Mouse (Mus musculus): ENCODE data around the gene Fam187a.
A peak's percentile ranks its signal among the peaks of the same experiment; 100 is the strongest.

Fam187a gene

GRCm38 (mm10) chr11:102884616-102885219, at the start of gene Fam187a:
Gene Fam187a, plus strand, starts transcription at chr11:102885169.
- DNase-seq (ENCODE audit: low read depth, low spot score) = no peak

- no peak for DNase-seq (ENCODE audit: low read depth, low spot score)
Observed at GRCm38 (mm10) chr11:102835549-102835948, 49.4 kb upstream of the Fam187a start, which contains the start of gene Higd1b. Gene Higd1b, plus strand, starts transcription at chr11:102835849.

- DNase-seq (ENCODE audit: low read depth, low spot score) = no peak
Observed at GRCm38 (mm10) chr11:102836146-102836545, 48.8 kb upstream of the Fam187a start.

DNA sequence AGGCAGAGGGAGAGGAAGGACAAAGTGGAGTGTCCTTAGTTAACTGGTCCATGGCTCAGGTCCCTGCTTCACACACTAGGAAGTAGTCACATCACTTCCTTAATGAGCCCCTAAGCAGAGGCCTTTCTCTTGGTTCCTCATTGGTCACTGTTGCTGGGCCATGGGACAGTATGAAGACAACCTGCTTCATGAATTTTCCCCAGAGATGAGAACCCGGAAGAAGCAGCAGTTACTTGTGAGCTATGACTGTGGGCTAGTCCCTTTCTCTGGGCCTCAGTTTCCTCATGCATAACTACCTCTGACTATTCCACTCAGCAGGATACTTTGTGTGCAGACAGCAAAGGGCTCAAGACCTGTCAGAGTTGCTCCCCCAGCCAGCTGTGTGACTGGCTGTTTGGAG, 47.6 kb upstream of the Fam187a start:
- DNase-seq (ENCODE audit: low read depth, low spot score) = no peak

DNA sequence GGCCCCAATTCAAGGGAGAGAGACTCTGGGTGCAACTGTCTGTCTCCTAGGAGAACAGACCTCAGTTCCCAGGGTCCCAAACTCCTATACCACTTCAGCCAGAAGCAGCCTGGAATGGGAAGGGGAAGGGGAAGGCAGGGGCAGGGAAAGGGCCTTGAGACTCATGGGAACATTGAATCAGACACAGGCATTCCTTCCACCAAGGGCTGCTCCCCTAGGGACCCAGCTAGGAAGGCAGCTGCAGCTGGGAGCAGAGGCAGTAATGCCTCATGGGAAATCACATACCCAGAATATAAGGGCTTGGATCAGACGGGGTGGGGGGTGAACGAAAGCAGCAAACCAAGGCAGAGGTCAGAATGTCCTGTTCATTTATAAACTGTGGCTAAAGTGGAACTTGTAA, 46.8 kb upstream of the Fam187a start:
- DNase-seq (ENCODE audit: low read depth, low spot score) = no peak

DNA sequence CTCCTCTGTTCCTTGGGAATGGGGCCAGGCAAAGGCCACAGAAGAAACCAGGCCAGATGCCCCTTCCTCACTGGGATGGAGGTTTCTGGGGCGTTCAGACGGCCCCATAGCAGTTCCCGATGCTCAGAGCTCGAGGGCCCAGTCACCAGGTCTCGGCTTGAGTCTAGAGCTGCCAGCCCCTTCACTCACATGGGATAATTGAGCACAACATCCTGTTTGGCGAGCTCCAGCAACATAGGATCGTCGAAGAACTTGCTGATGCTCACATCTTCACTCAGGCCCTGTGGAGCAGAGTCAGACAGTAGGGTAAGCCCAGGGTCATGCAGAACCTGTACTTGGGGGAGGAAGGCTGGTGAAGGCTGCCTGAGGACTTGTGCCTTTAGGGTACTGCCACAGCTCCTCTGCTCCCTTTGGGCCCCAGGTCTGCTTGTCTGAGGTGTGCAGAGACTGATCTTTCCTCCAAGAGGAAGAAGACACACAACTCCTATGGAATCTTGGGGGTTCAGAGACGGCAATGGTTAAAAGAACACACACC, 46.3 kb upstream of the Fam187a start:
- no peak for DNase-seq (ENCODE audit: low read depth, low spot score)

DNA sequence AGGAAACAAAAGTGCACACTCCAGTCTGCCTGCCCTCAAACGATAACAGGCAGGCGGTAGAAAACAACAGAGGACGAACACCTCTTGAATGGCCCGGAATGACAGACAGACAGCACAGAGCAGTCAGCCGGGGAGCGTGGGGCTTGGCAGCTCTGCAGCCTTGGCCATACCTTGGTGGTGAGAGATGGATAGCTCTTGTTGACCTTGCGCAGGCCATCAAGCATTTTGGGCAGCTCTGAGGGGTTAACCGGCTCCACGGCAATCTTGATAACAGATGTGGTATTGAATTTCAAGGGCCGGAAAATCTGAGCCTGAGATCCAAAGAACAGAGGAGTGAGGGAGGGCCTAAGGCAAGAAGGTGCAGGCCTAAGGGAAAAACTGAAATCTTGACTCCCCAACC, 39.0 kb upstream of the Fam187a start:
- DNase-seq (ENCODE audit: low read depth, low spot score) = no peak

GRCm38 (mm10) chr11:102851883-102852282, 33.1 kb upstream of the Fam187a start:
- DNase-seq (ENCODE audit: low read depth, low spot score) = peak; percentile 49

DNA sequence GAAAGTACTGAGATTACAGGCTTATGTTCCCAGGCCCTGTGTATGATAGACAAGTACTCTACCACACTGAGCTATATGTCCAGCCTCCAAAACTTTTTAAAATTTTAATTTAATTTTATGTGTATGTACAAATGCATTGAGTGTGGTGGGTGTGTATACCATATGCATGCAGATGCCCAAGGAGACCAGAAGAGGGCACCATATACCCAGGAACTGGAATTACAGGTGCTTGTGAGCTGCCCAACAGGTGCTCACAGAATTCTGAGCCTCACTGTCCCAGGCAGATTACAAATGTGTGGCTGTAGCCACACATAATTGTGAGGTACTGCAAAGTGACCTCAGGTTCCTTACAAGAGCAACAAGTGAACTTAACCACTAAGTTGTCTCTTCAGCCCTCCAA, 31.2 kb upstream of the Fam187a start:
- DNase-seq (ENCODE audit: low read depth, low spot score) = peak; percentile 10

DNA sequence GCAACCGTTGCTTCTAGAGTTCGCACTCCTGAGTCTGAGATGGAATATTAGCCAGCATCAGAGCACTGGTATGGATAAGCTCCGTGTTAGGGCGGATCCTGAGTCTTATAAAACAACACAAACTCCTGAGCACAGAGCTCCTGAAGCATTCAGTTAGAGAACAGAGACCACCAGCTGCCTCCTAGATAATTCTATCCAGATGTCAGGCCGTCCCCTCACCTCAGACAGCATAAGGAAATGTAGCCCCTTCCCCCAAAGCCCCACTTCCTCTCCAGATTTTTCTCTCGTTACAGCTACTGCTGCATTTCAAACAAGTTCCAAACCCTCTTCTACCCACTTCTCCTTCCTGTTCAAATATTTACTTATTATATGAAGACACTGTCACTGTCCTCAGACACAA, 29.0 kb upstream of the Fam187a start:
- DNase-seq (ENCODE audit: low read depth, low spot score) = no peak

DNA sequence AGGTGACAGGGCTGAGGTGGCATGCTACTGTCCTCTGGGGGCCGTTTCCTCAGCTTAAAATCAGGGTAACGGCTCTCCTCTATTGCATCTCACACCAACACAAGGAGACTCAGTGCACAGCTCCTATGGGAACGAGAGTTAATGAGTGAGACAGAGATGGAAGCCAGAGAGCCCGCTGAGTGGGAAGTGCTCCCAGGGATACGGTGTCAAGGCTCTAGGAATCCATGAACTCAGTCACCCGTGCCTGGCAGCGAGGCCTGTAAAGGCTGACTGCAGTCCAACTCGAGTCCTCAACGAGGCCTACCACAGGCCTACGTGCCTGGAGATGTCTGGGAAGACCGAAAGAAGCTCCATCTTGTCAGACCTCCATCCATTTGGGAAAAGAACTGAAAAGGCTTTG, 26.0 kb upstream of the Fam187a start:
- no peak for DNase-seq (ENCODE audit: low read depth, low spot score)

GRCm38 (mm10) chr11:102859933-102860332, 25.0 kb upstream of the Fam187a start:
- DNase-seq (ENCODE audit: low read depth, low spot score) = no peak

DNA sequence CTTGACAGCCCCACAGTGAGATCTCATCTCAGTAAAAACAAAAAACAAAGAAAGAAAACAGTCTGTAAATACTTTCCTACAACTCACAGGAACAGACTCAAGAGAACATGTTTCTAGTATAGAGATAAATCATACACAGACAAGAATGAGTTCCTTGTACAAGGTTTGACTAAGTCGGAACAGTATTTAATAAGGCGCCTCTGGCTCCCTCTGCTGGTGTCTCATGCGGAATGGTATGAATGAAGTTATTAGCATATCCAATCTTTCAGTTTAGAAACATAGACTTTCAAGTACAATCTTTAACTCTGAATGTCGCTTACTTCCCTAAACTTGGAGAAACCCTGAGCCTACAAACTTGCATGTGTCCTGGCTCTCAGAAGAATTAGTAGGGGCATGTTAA, 20.7 kb upstream of the Fam187a start:
- peak; percentile 72 for DNase-seq (ENCODE audit: low read depth, low spot score)

- DNase-seq (ENCODE audit: low read depth, low spot score) = no peak
Observed at GRCm38 (mm10) chr11:102874801-102875334, 10.1 kb upstream of the Fam187a start.

GRCm38 (mm10) chr11:102879558-102879957, 5.4 kb upstream of the Fam187a start:
- no peak for DNase-seq (ENCODE audit: low read depth, low spot score)

DNA sequence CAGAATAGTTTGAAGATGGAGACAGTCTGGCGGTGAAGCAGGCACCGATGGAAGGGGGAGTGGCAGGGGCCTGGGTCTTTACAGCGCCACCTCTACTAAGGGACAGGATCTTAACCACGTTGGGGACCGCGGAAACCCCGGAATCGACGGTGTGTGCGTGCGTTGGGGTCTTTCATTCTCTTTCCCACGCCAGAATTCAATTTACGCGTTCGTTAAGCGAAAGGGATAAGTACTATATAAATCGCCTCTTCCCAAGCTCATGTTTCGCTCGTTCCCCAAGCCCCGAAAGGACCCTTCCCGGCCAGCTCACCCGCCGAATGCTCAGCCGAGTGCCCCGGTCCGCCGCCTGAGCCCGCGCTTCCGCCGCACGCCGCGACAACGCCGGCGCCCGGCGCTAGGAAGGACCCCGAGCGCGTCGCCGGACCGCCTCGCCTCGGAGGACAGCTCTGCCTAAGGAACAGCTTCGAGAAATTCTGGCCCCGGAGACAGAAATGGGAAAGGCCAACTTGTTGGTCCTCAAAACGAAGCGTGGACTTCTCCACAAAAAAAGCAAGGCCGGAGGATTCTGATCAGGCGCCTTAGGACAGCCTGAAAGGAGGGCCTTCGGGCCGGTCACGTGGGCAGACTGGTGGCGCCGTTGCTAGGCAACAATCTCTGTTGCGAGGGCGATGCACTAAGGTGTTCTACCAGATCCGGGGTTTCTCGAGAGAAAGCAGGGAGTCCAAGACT, 4.2 kb upstream of the Fam187a start, which contains the start of the genes Eftud2 and Ccdc103:
Eftud2 (minus strand) TSS at position 401 of the 729 bp plus-strand sequence.
Ccdc103 (plus strand) TSS at position 620 of the 729 bp plus-strand sequence.
- peak; percentile 95 for DNase-seq (ENCODE audit: low read depth, low spot score)

GRCm38 (mm10) chr11:102881314-102882198, 3.4 kb upstream of the Fam187a start:
- no peak for DNase-seq (ENCODE audit: low read depth, low spot score)

GRCm38 (mm10) chr11:102887433-102887832, 2.5 kb downstream of the Fam187a start:
- DNase-seq (ENCODE audit: low read depth, low spot score) = no peak

DNA sequence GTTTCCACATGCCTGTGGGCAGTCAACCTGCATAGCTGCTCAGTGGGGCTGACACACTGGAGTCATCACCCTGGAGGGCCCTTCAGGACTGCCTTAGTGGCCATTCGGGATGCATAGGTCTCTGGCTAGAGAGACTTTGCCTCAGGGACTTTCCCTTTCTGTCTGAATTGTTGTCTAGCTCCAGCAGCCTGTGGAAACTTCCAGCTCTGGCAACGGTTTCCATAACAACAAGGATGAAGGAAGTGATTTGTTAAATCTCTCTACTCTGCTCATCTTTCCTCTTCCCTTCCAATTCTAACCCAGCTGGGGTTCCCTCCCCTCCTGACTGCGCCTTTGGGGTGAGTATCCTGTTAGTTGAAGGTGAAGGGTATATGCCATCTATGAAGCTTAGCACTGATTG, 3.2 kb downstream of the Fam187a start:
- DNase-seq (ENCODE audit: low read depth, low spot score) = no peak

DNA sequence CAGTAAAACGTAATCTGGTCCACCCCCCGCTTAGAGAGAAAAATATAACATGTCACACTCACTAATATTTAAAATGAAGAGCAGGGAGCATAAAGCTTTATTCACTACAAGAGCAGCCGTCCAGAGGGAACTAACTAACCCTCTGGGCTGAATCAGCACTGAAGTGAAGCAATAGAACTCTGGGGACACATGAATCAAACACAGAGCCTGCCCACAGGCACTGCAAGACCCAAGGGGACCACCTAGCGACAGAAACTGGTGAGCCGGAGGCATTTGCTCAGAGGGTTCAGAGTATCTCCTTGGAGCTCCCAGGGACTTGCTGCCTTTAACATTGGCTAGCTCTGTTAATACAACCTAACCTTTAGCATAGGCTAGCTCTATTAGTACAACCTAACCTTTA, 5.1 kb downstream of the Fam187a start:
- DNase-seq (ENCODE audit: low read depth, low spot score) = no peak

DNA sequence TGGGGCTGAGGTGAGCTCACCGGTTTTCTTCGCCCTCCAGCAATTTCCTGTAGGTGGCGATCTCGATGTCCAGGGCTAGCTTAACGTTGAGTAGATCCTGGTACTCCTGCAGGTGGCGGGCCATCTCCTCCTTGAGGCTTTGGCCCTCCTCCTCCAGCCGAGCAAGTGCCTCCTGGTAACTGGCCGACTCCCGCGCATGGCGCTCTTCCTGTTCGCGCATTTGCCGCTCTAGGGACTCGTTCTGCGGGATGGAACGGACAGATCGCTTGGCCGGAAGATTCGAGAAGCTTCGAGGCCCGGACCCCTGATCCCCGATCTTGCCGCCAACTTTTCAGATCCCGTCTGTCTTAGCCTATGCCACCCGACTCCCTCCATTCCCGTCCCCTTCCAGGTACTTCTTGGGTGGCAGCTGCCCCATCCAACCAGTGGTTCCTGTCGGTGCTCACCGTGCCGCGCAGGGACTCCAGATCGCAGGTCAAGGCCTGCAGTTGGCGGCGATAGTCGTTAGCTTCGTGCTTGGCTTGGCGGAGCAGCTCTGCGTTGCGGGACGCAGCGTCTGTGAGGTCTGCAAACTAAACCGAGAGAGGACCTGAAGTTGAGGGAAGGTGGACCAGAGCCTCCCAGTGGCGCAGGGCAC, 8.2 kb downstream of the Fam187a start:
- peak; percentile 80 for DNase-seq (ENCODE audit: low read depth, low spot score)

Measured in CD4-positive, CD25-positive, alpha-beta regulatory T cell, adult 2 months (primary cell).